Mouse (Mus musculus) adrenal gland, postnatal 36 days (tissue): ENCODE results near the gene Elavl2. TPM values are rescaled to one million over a fixed set of nuclear protein-coding genes. Genes with fewer than 3 reads are reported as not detected.

Experiments used
- DNase-seq, 2 experiments: peaks; one replicate each; pipeline ENCODE4 v3.0.0; 2021; ENCODE audit warnings: mixed read lengths in 1 of 2
- microRNA-seq: library from miRNA; unstranded; fragments of <30 nt; microRNA quantifications from one replicate; pipeline ENCODE4 v1.2.0, GENCODE M21; 2021
- total RNA-seq, 2 experiments: library from RNA; stranded (reverse); gene quantifications; 2 replicates each; pipeline ENCODE4 v1.2.3; 2021

Elavl2 gene
- total RNA-seq, 2 experiments from 2014 or later = 0.23 to 1.8 TPM

GRCm38 (mm10) chr4:91208415-91209292 is 191.9 kb downstream of the Elavl2 start:
- no peak for DNase-seq

Small RNAs within 50 kb of the gene (microRNA-seq; reads per million reads assigned to microRNA genes)
- gene Mir6402 = not detected
